Mouse (Mus musculus) retina, postnatal 1 day (tissue): ENCODE data around the gene Tppp2.

Experiments
- DNase-seq: peaks from one replicate; pipeline ENCODE4 v3.0.0-alpha.2; 2012

The Tppp2 gene

DNA sequence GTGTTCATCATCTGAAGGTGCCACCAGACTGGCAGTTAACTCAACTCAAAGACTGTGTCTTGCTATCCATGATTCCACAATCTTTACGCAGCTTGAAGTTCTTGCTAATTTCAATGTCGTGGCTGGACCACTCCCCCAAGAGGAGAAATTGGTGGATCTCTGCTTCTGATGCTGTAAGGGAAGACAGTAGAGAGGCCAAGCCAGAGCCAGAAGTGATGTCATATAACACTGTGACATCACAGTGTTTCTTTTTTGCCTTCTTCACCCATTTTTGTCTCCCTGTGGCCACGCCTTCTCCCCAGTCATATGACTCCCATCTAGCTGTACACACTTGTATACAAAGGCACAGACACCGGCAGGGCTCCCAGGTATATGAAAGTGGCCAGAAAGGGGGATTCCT is at the start of gene Tppp2:
Tppp2 (plus strand) TSS at position 301 of the 400 bp plus-strand sequence.
- DNase-seq: no peak

DNA sequence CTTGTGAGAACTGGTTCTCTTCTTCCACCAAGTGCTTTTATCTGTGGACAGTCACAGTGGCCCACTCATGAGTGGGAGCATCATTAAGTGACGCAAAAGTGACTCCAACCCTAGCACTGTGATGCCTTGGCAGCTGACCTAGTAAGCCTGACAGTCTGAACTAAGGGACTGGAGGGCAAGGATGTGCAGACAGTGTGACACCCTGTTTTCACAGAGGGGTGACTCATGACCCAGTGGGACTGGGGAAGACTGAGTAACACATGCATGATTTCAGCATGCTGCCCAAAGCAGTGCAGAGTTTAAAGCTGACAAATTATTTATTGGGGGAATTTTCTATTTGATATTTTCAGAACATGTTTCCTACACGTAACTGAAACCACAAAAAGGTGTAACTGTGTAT is 47.5 kb upstream of the Tppp2 start:
- DNase-seq: no peak

DNA sequence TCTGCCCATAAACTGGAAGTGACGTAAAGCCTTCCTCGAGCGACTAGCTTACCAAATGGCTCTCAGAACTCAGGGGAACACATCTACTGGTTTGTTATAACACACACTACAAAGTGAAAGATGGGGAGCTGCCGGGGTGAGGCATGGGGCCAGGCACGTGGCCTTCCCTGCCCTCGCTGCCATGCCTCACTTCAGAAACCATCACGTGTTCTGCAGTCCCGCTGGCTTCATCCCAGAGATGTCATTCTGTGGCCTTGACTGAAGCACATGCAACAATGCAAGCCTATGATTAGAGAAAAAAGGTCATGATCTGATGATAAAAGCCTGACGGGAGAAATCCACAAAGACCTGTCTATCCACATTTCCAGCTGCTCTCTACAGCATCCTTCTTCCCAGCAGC is 46.5 kb upstream of the Tppp2 start:
- DNase-seq: no peak

DNA sequence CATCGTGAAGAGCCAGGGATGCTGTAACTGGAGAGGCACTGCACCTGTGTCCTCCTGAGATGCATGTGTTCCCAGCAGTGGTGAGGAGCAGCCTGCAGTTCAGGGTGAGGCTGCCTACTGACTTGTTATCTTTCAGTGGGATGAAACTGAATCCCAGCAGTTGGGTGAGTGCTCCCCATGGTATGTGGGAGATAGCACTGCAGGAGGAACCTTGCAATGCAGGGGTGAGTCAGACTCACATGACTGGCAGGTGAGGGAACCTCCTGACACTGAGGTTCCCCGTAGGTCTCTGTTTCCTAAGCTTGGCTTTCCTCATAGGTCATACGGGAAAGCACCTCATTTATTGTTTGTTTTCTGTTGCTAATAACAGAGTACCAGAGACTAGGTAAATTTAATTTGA is 40.7 kb upstream of the Tppp2 start:
- DNase-seq: no peak

DNA sequence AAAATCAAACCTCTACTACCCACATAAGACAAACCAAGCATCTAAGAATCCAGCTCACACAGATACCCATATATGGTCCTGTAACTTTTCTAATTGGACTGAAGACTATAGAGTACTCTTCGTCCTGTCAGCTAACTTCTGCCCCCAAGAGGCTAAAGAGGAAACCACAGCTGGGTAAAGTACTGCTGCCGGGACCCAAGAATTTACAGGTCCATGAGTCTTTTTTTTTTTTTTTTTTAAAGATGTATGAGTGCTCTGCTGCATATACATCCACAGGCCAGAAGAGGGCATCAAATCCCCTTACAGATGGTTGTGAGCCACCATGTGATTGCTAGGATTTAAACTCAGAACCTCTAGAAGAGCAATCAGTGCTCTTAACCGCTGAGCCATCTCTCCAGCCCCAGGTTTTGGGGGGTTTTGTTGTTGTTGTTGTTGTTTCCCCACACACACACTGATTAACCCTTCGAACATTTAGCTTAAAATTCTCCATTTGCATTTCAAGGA is 34.6 kb upstream of the Tppp2 start:
- DNase-seq: peak; percentile 89

DNA sequence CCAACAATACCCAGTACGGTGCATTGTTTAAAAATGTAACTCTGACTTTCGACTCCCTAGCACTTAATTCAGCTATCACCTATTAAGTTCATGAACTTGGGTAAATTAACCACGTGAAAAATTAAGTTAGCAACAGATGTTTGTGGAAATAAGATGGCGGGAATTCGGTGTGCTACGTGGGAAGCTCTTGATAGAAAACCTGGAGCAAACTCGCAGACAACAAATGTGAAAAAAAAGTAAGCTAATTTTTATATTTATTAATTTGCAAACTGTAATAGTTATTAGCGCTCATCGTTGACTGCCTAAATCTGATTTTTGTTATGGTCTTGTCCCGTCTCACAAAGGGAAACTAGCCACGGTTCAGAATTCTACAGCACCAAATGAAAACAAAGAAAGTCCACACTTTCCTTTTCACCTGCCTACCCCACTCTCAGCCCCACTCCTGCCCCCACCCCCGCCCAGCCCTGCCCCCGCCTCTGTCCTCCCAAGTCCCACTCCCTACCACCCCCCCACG is 34.1 kb upstream of the Tppp2 start:
- peak; percentile 63 for DNase-seq

DNA sequence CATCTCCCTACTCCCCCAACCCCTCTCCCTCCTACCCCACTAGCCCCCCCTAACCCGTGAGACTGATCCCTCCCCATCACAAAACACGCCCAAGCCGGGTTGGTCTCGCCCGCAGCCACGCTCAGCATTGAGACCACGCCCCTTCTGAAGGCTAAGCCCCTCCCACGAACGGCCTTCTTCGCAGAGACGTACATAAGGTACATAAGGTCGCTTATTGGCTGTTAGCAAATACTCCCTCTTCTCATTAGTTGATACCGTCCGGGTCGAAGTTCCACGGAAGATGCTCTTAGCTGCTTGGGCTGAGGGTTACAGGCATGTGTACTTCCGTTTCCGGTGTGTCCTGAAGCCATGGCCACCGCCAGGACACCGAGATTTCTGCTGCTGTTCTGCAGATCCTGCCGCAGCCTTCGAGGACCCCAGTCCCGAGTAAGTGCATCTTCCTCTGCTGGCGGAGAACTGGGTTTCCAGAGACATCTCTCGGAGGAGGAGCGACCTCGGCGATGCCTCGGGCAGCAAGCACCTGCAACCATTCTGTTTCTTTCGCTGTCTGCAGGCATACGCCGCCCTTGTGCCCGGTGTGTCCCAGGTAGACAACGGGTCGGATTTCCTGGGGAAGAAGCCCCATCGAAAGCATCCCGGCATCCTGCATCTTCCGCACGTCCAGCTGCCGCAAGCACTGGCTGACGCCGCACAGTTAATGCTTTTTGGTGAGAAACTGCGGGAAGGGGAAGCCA is 33.5 kb upstream of the Tppp2 start, which contains the start of gene Mettl17:
Mettl17 (plus strand) TSS at position 245 of the 734 bp plus-strand sequence.
- peak; percentile 99 for DNase-seq

DNA sequence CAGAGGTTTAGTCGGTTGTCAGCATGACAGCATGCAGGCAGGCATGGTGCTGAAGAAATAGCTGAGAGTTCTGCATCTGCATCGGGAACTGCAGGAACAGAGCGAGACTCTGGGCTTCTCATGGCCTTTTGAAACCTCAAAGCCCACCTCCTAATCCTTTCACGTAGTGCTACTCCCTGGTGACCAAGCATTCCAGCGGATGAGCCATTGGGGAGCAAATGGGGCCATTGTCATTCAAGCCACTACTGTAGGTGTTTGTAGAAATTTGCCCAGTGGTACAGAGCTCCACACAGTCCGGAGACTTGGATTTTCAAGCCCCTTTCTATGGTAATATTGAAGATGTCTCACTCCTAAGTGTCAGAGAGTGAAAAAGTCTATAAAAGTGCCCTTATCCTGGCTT is 32.2 kb upstream of the Tppp2 start:
- no peak for DNase-seq

DNA sequence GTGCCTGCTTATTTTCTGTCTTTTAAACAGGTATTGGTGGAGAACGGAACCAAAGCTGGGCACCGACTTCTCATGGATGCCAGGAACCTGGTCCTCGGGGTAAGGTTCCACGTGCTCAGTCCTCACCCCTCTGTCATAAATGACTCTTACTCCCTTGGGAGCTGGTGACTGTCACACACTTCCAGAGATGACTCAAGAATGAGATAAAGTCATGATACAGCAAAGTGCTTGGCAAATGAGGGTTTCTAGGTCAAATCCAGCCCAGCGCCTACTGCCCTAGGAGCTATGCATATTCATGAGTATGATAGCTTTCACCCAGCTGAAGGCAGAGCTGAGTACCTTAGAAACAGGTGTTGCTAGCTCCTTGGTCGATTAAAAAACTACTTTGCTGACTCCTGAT is 28.4 kb upstream of the Tppp2 start:
- DNase-seq: no peak

DNA sequence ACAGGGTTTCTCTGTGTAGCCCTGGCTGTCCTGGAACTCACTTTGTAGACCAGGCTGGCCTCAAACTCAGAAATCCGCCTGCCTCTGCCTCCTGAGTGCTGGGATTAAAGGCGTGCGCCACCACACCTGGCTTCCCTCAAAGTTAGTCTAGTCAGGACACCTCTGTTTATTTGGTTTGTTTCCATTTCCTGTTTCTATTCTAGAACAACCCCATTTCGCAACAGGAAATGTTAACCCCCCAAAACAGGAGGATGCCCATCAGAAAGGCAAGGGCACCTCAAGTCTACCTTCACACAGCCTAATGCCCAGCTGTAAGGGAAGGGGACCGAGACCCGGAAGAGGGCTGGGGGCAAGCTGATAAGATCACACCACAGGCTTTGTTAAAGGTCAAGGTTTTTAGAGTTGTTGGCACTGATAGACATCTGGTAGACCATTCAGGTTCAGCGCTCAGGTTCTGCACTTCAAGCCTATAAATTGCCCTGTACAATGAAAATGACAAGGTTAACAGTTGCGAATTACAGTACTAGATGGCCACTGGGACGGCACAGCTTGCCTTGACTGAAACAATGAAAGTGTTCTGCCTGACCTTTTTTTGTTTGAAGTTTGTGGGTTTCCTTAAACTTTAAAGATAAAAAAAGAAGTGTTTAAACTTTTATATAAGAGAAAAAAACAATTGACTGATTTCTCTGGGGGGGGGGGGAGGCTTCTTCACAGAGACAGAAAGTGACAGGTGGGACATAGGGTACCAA is 25.9 kb upstream of the Tppp2 start, which contains the start of gene Slc39a2:
Slc39a2 (plus strand) TSS at position 699 of the 749 bp plus-strand sequence.
- no peak for DNase-seq

DNA sequence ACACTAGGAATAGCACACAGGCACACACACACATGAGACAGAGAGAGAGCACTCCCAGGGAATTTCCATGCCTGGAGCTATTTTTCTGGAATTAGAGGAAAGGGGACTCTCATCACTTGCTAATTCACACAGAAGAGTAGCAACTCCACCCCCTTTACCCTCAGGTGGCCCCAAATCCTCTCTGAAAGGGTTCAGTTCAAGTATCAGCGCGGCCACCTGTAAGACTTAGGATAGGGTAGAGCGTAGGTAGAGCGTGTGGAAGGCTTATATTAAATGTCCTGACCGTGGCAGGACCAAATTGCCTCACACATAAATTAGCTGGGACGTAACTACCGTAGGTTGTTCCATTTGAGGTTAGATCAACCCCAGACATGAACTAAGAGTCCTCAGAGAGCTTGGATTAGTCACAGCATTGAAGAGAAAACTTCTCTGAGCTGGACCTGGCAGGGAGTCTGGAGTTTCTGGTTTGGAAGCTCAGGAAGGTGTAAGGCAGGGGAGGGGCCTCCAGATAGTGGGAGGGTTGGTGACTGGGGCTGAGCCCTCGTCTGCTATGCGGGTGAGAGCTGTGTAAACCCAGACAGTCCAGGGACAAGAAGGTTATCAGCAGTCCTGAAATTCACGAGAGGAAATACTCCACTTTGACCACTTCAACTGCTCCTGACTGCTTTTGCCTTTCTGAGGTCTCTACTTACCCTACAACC is 25.0 kb upstream of the Tppp2 start:
- no peak for DNase-seq

DNA sequence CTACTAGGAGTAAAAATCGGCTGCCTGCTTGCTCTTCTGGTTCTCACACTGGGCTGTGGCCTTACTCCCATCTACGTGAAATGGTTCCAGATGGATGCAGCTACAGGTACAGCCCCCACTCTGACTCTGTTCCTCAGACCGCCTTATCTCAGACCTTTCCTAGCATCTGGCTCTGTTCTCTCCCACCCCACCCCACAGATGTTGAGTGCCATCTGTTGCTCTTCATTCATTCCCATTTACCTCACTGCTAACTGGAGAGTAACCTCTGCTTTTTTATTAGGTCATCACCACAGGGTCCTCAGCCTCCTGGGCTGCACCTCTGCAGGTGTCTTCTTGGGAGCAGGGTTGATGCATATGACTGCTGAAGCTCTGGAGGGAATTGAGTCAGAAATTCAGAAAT is 24.4 kb upstream of the Tppp2 start:
- no peak for DNase-seq

DNA sequence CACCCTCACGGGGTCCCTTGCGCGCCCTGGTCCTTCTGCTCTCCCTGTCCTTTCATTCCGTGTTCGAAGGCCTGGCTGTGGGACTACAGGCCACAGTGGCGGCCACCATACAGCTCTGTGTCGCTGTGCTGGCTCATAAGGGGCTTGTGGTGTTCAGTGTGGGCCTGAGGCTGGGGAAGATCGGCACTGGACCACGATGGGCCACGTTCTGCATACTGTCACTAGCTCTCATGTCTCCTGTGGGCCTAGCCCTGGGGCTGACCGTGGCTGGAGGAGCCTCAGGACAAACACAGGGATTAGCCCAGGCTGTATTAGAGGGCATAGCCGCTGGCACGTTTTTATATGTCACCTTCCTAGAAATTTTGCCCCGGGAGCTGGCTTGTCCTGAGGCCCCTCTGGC is 23.2 kb upstream of the Tppp2 start:
- no peak for DNase-seq

DNA sequence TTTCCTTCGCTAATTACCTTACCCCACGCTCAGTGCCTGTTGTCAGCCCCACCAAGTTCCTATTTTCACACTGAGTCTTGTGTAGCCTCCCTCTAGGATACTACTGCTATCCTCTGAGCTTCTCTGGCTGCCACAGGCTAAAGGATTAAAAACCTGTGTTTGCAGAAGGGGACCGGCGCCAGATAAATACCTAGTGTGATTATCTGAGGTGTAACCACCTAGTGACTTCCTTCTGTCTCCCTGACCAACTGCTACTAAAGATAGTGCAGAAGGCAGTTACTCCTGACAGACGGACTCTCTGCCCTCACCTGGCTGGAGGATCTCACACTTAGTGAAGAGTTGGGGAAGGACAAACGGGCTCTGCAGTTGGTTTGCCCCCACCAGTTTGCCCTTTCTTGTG is 22.2 kb upstream of the Tppp2 start:
- DNase-seq: no peak

DNA sequence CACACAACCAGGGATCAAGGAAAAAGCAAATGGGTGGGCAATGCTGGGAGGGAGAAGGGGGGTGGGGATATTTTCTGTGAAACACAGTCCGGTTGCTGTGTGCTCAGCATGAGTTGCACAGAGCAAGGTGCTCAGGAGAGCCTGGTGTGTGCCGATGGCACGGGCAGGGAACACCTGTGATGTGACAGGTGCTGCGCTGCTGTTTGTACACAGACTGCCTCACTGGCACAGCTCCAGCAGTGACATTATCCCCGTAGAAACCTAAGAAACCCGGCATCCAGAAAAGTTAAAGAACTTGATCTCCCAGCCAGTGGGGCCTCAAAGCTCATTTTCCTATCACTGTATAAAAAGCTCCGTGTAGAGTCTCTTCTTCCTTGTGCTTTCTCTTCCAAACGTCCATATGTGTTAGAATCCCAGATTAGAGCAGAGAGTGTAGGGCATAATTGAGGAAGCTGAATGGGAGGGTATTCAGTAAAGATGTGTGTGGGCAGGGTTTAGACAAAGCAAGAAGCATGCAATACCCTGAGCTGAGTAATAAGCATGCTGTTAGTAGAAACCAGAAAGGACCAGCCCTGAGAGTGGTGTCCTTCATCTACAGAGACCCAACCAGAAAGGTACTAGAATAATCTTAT is 21.6 kb upstream of the Tppp2 start:
- no peak for DNase-seq

DNA sequence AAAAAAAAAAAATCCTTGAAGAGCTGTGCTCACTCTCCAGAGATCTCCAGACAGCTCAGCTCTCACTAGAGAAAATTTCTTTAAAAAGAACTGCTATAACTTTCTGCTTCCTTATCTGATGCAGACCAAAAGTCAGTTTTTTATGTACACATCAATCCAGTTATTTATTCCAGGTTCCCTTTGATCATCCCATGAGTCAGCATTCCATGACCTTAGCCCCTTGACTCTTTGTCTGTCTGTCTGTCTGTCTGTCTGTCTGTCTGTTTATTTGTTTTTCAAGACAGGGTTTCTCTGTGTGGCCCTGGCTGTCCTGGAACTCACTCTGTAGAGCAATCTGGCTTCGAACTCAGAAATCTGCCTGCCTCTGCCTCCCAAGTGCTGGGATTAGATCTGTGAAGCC is 18.9 kb upstream of the Tppp2 start:
- DNase-seq: no peak

DNA sequence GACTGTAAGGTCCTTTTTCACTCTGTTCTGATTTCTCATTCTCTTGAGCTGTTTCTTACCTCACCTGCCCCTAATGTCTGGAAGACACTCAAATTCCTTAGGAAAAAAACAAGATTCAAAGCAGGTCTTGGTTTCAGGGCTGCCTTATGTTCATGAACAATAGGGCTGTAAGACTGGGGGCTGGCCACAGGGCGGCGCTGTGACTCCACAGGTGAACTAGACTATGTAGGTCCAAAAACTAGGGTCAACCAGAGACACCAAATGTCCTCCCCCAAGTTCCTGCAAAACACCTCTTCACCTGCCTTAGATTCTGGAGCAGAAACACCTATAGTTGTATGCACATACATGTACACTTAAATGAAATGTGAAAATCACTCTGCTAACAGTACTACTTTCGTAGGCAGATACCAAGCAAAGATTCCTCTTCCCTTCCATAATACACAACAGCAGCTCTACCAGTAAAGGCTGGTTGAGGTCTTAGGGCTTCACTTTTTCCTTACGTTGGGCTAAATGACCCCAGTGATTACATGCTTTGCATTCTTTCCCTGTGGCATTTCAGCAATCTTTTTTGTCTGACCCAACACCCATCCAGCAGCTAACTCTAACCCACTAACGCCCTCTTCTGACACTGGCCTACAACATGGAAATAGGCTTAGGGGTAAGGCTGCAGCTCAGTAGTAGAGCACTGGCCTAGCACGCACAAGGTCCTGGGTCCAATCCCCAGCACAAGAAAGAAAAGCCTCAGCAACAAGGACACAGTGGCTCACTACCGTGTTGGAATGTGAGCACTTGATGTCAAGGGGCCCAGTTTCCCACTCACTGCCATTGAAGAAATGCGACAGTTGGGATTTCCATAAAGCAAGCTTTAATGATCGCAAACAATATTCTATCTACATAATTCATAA is 15.2 kb upstream of the Tppp2 start:
- peak; percentile 80 for DNase-seq

DNA sequence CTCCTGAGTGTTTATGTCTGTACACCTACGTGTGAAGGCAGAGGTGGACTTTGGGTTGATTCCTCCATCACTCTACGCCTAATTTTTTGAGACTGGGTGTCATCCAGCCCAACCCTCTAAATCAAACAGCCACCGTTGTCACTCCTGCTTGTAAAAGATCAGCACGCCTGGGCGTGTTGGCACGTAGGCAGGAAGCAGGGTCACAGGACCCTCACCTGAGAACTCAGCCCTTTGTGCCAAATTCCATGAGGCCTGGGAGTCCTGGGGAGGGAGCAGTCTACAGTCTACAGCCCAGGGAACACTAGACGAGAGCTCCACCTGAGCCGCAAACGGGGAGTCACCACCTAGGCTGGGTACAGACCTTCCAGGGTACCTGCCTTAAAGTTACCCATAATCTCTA is 14.4 kb upstream of the Tppp2 start:
- no peak for DNase-seq

DNA sequence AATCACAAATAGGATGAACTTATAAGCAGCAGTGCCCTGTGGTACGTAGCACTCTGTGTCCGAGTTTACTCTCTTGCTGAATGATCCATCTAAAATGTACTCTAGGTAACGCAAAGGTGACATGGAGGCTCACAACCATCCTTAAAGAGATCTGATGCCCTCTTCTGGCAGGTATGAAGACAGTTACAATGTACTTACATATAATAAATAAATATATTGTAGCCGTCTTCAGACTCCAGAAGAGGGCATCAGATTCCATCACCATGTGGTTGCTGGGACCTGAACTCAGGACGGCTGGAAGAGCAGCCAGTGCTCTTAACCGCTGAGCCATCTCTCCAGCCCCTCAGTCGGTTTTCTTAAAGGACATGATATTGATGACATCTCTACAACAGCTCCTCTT is 13.5 kb upstream of the Tppp2 start:
- peak; percentile 19 for DNase-seq

DNA sequence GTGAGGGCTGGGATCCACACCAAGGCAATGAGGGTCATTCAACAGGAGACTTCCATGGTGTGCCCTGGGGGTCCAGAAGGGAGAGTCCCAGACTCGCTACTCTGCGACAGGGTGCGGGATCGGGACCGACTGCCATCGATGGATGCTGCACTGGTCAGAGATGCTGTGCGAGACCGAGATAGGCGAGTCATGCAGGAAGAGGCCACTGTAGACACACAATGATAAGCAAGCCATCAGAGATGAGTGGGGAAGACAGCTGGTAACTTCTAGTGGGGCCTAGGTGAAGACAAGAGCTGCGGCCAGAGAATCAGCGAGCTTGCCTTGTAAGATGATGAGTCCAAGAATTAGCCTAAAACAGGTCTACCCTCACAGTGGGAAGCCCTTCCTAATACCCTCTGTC is 12.1 kb upstream of the Tppp2 start:
- no peak for DNase-seq

DNA sequence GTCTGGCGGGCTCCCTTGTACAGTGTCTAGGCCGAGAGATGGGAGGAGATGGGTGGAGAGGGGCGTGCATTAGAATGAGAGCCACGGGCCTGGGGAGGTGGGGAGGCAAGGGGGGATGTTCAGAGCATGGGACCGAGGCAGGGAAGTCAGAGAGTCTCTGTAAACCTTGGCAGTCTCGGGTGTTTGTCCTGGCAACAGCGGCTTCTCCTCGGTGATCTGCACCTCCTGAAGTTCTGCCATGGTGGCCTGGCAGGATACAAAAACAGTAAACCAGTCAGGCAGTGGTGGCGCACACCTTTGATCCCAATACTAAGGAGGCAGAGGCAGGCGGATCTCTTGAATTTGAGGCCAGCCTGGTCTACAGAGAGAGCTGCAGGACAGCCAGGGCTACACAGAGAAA is 6.9 kb upstream of the Tppp2 start:
- DNase-seq: no peak
